Mouse (Mus musculus) embryonic fibroblast, embryonic 13.5 days (primary cell): ENCODE data around the gene Acap2.

Experiments
- CTCF ChIP-seq: IDR thresholded peaks from 2 replicates; pipeline ENCODE4 v1.5.1; 2011; ENCODE audit warnings: mild to moderate bottlenecking, control low read depth, low read length, moderate library complexity, borderline replicate concordance; ENCODE audit not compliant: insufficient read depth
- POLR2A ChIP-seq: IDR thresholded peaks from 2 replicates; pipeline ENCODE4 v1.6.1; 2011; ENCODE audit warnings: low read depth, mild to moderate bottlenecking, control low read depth, low read length, moderate library complexity

DNA sequence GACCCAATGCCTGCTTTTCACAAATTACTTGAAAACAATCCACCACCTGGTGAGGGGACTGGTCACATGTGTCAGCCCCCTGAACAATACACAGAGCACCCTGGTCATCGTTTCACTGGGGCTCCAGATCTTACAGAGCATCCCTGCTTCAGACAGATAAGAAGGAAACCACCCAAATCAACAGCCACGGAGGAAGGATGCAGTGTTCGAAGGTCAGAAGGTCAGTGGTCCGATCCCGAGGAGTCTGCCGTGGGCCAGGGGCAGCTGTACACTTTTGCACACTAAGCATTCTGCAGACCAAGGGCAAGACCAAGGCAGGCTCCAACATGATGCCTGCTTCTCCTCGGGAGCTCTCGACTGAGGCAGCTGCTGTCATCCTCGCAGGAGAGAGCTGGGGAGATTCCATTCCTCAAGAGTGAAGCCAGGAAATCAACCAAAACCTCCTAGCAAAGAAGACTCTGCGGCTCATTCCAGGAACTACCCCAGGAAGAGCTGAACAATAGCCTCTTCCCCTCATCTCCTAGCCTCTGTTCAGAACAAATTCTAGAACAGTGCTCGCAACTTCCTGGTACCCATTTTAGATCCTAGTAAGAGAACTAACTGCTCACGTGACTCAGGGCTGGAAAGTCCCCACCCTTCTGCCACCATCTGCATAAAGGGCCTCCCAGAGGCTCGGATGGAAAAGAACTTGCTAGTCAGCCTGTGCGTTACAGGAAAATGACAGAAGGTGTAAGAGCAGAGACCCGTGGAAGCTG, 134.5 kb downstream of the Acap2 start:
- TF ChIP-seq CTCF (no peak), POLR2A (no peak)
